Mouse (Mus musculus): Measurements from ENCODE around the gene Pip5k1b. TPM values are rescaled to one million over a fixed set of nuclear protein-coding genes. Genes with fewer than 3 reads are reported as not detected.

The Pip5k1b gene
- polyA plus RNA-seq, 1 experiment from 2014 or later, result 18.2 TPM

GRCm38 (mm10) chr19:24416975-24417658 is 138.6 kb downstream of the Pip5k1b start:
- no peak overlapping the region for H3K4me2 ChIP-seq (replicated peaks)
- no peak overlapping the region for H3K27ac ChIP-seq
- H3K27me3 ChIP-seq (replicated peaks), result no peaks in the 10 kb centered on the region
- no peak overlapping the region for H3K4me3 ChIP-seq (replicated peaks)
- WGBS, result 82% methylated on average over 9 of the region's 9 CpGs
- ATAC-seq, result no peak
- H3K9ac ChIP-seq, result no peak overlapping the region
- no peaks in the 10 kb centered on the region for H3K36me3 ChIP-seq
- peaks cover 4% of the 10 kb centered on the region; the same call in 1 of the 2 replicates for H3K4me1 ChIP-seq (replicated peaks)
- H3K9me3 ChIP-seq, result no peaks in the 10 kb centered on the region

- Histone ChIP-seq H3K4me1 (replicated peaks) (peaks cover 4% of the 10 kb centered on the region; the same call in 1 of the 2 replicates), H3K27me3 (replicated peaks) (no peaks in the 10 kb centered on the region), H3K9me3 (no peaks in the 10 kb centered on the region), H3K4me2 (replicated peaks) (no peak overlapping the region), H3K4me3 (replicated peaks) (no peak overlapping the region), H3K36me3 (no peaks in the 10 kb centered on the region), H3K27ac (no peak overlapping the region), H3K9ac (no peak overlapping the region)
- 58% methylated on average over 8 of the region's 8 CpGs for WGBS
- peak; percentile 49; the same call in 1 of the 2 replicates for ATAC-seq
Measured at GRCm38 (mm10) chr19:24415778-24416621, 139.7 kb downstream of the Pip5k1b start.

GRCm38 (mm10) chr19:24408863-24409564 is 146.7 kb downstream of the Pip5k1b start:
- no peak overlapping the region for H3K4me3 ChIP-seq (replicated peaks)
- no peak overlapping the region for H3K4me2 ChIP-seq (replicated peaks)
- WGBS, result 88% methylated on average over 11 of the region's 11 CpGs
- no peaks in the 10 kb centered on the region for H3K36me3 ChIP-seq
- H3K4me1 ChIP-seq (replicated peaks), result no peaks in the 10 kb centered on the region
- H3K9ac ChIP-seq, result no peak overlapping the region
- H3K27ac ChIP-seq, result no peak overlapping the region
- no peaks in the 10 kb centered on the region for H3K9me3 ChIP-seq
- H3K27me3 ChIP-seq (replicated peaks), result no peaks in the 10 kb centered on the region
- ATAC-seq, result no peak

GRCm38 (mm10) chr19:24404716-24405115 is 151.0 kb downstream of the Pip5k1b start:
- no peak overlapping the region for H3K4me3 ChIP-seq (replicated peaks)
- H3K36me3 ChIP-seq, result no peaks in the 10 kb centered on the region
- no peak overlapping the region for H3K9ac ChIP-seq
- no peak overlapping the region for H3K27ac ChIP-seq
- H3K4me2 ChIP-seq (replicated peaks), result no peak overlapping the region
- ATAC-seq, result no peak
- H3K27me3 ChIP-seq (replicated peaks), result no peaks in the 10 kb centered on the region
- H3K9me3 ChIP-seq, result no peaks in the 10 kb centered on the region
- 86% methylated on average over 3 of the region's 3 CpGs for WGBS
- H3K4me1 ChIP-seq (replicated peaks), result no peaks in the 10 kb centered on the region

- Histone ChIP-seq H3K9me3 (no peaks in the 10 kb centered on the region), H3K4me3 (replicated peaks) (no peak overlapping the region), H3K27ac (no peak overlapping the region), H3K36me3 (no peaks in the 10 kb centered on the region), H3K4me2 (replicated peaks) (no peak overlapping the region), H3K27me3 (replicated peaks) (no peaks in the 10 kb centered on the region), H3K4me1 (replicated peaks) (no peaks in the 10 kb centered on the region), H3K9ac (no peak overlapping the region)
- no peak for ATAC-seq
- 86% methylated on average over 6 of the region's 6 CpGs for WGBS
Measured at GRCm38 (mm10) chr19:24403245-24403644, 152.4 kb downstream of the Pip5k1b start.

GRCm38 (mm10) chr19:24393920-24394319 is 161.8 kb downstream of the Pip5k1b start:
- H3K4me2 ChIP-seq (replicated peaks), result no peak overlapping the region
- no peak for ATAC-seq
- no peaks in the 10 kb centered on the region for H3K27me3 ChIP-seq (replicated peaks)
- no peaks in the 10 kb centered on the region for H3K36me3 ChIP-seq
- H3K27ac ChIP-seq, result no peak overlapping the region
- H3K9ac ChIP-seq, result no peak overlapping the region
- no peaks in the 10 kb centered on the region for H3K4me1 ChIP-seq (replicated peaks)
- 70% methylated on average over 2 of the region's 2 CpGs for WGBS
- no peak overlapping the region for H3K4me3 ChIP-seq (replicated peaks)
- H3K9me3 ChIP-seq, result no peaks in the 10 kb centered on the region

GRCm38 (mm10) chr19:24391519-24392251 is 164.0 kb downstream of the Pip5k1b start:
- Histone ChIP-seq H3K4me3 (replicated peaks) (no peak overlapping the region), H3K4me1 (replicated peaks) (no peaks in the 10 kb centered on the region), H3K9me3 (no peaks in the 10 kb centered on the region), H3K4me2 (replicated peaks) (no peak overlapping the region), H3K27me3 (replicated peaks) (no peaks in the 10 kb centered on the region), H3K27ac (0 out of 2 replicates have a peak overlapping the region, but pooled peaks have one; percentile 27), H3K36me3 (no peaks in the 10 kb centered on the region), H3K9ac (no peak overlapping the region)
- WGBS, result 35% methylated on average over 9 of the region's 9 CpGs
- ATAC-seq, result peak; percentile 91

GRCm38 (mm10) chr19:24386956-24387865 is 168.5 kb downstream of the Pip5k1b start:
- H3K4me1 ChIP-seq (replicated peaks), result no peaks in the 10 kb centered on the region
- no peak overlapping the region for H3K4me3 ChIP-seq (replicated peaks)
- no peak for ATAC-seq
- no peaks in the 10 kb centered on the region for H3K9me3 ChIP-seq
- no peak overlapping the region for H3K9ac ChIP-seq
- H3K4me2 ChIP-seq (replicated peaks), result no peak overlapping the region
- H3K27me3 ChIP-seq (replicated peaks), result no peaks in the 10 kb centered on the region
- no peaks in the 10 kb centered on the region for H3K36me3 ChIP-seq
- H3K27ac ChIP-seq, result no peak overlapping the region
- 83% methylated on average over 22 of the region's 22 CpGs for WGBS

- 61% methylated on average over 6 of the region's 6 CpGs for WGBS
Measured at GRCm38 (mm10) chr19:24378470-24378869, 177.2 kb downstream of the Pip5k1b start.

GRCm38 (mm10) chr19:24371763-24372640 is 183.7 kb downstream of the Pip5k1b start:
- Histone ChIP-seq H3K27me3 (replicated peaks) (no peaks in the 10 kb centered on the region), H3K9me3 (no peaks in the 10 kb centered on the region), H3K36me3 (no peaks in the 10 kb centered on the region), H3K9ac (no peak overlapping the region), H3K27ac (no peak overlapping the region), H3K4me2 (replicated peaks) (no peak overlapping the region), H3K4me3 (replicated peaks) (no peak overlapping the region), H3K4me1 (replicated peaks) (no peaks in the 10 kb centered on the region)
- no peak for ATAC-seq
- WGBS, result 71% methylated on average over 19 of the region's 19 CpGs

More at GRCm38 (mm10) chr19:24378470-24378869, 177.2 kb downstream of the Pip5k1b start:
- Histone ChIP-seq H3K4me2 (replicated peaks) (no peak overlapping the region), H3K9ac (no peak overlapping the region), H3K4me1 (replicated peaks) (no peaks in the 10 kb centered on the region), H3K9me3 (no peaks in the 10 kb centered on the region), H3K27ac (no peak overlapping the region), H3K4me3 (replicated peaks) (no peak overlapping the region), H3K27me3 (replicated peaks) (no peaks in the 10 kb centered on the region), H3K36me3 (no peaks in the 10 kb centered on the region)
- no peak for ATAC-seq

Data from intestine, embryonic 15.5 days (tissue).